Mouse (Mus musculus): ENCODE data around the gene Gcnt3.

The Gcnt3 gene

DNA sequence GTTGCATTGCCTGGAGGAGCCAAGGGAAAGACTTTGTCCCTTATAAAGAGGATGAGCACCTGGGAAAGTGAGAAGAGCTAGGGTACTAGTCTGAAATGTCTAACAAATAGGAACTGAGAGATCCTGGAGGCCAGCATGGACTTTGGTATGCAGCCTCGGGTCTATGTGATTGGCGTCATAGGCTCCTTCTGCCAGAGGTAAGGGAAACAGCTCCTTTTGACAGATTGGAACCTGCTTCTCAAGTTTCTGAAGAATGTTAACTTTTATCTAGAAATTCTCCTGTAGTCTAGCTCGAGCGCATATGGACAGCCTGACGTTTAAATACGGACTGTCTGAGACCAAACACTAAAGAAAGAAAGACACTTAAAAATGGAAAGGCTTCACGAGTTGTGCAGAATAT is at the start of gene Gcnt3:
Gene Gcnt3, minus strand, starts transcription at position 101 of the 400 bp plus-strand sequence.
- DNase-seq, result no peak

- DNase-seq, result no peak
Measured at GRCm38 (mm10) chr9:70087379-70087778, 49.5 kb upstream of the Gcnt3 start.

DNA sequence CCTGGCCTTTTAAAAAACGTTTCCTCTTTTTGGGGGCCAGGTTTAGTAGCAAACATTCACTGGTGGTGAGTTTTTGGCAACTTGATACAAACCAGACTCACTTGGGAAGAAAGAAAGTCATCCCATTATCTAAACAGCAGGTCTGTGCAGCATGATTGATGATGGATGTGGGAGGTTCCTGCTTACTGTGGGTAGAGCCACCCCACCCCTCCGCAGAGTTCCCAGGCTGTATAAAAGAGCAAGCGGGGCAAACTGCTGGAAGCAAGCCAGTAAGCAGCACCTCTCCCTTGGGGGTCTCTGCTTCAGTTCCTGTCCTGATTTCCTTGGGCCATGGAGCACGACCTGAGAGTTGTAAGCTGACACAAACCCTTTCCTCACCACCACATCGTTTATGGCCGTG is 48.2 kb upstream of the Gcnt3 start:
- no peak for DNase-seq

DNA sequence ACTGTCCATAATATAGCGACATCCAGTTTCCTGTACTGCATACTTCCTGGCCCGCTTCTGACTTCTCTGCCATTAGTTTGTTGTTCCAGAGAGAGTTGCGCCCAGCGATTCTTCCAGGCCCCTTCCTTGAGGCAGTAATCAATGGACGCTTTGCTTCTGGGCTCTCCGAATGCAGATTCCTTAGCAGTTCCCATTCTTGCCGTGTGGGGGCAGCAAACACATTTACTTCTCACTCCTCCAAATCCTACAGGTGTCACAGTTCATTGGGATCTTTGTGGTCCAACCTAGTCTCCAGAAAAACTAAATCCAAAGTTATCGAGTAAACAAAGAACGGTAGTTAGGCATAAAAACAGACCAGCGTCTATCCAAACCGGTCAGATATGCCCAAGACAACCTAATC is 46.2 kb upstream of the Gcnt3 start:
- DNase-seq, result peak; percentile 3

DNA sequence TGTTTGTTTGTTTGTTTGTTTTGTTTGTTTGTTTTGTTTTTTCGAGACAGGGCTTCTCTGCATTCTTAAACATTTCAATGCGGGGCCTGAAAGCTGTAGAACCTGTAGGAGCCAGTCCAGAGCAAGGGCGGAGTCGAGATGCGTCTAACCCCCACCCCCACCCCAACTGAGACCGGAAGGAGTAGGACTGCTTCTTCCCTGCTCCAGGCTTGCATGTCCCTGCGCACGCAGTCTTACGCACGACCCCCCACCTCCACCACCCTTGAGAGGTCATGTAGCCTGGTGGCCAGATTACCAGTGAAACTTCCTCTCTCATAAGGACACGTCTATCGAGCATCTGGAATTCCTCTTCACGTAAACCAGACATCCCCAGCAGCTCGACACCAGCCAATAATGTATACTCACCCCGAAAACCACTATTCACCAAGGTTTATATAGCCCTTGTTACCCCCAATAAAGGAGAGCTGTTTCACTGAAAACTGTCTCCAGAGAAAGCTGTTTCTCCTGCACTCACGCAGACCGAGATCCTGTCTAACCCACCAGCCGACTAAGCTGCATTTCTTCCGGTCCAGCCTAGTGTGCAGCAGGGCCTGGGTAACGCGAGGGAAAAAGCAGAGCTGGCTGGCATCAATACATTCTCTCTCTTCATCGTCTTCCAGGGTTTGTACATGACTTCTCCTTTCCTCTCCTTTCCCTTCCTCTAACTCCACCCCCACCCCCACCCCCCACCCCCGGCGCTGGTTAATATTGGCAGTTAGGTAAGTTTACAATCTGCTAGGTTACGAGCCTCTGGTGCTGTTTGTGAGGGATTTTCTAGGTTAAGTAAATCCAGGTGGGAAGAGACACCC is 44.7 kb upstream of the Gcnt3 start:
- no peak for DNase-seq

GRCm38 (mm10) chr9:70081767-70082166 is 43.9 kb upstream of the Gcnt3 start:
- no peak for DNase-seq

GRCm38 (mm10) chr9:70080976-70081375 is 43.1 kb upstream of the Gcnt3 start:
- no peak for DNase-seq

- DNase-seq, result no peak
Measured at GRCm38 (mm10) chr9:70080027-70080800, 42.3 kb upstream of the Gcnt3 start.

DNA sequence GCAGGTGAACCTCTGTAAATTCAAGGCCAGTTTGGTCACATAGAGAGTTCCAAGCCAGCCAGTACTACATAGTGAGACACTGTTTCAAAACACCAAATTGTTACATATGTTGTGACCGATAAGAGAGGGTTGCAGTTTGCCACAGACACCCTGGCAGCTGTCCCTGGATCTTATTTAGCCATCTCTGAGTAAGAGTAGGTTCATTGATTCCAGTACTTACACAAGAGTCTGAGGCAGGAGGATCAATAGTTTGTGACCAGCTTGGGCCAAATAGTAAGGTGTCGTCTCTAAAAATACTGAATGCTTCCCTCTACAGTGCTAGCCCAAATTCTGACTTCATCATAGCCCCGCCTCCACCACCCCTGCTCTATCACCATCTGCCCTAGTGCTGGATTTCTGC is 40.1 kb upstream of the Gcnt3 start:
- no peak for DNase-seq

DNA sequence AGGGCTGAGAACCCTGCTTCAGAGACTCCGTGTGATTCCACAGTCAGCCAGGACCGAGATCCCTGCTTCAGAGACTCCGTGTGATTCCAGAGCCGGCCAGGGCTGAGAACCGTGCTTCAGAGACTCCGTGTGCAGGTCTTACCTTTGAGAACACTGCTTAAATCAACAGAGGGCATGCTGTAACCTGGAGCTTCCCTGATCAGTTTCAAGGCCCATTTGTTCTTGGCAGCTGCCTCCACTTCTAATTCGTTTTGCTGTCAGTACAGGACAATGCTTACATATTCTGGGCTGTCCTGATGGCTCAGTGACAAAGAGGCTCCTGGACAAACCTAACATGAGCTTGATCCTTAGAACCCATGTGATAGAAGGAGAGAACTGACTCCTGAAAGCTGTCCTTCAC is 39.3 kb upstream of the Gcnt3 start:
- no peak for DNase-seq

- DNase-seq, result no peak
Measured at GRCm38 (mm10) chr9:70072387-70072786, 34.5 kb upstream of the Gcnt3 start.

- DNase-seq, result no peak
Measured at GRCm38 (mm10) chr9:70069961-70070435, 32.1 kb upstream of the Gcnt3 start.

DNA sequence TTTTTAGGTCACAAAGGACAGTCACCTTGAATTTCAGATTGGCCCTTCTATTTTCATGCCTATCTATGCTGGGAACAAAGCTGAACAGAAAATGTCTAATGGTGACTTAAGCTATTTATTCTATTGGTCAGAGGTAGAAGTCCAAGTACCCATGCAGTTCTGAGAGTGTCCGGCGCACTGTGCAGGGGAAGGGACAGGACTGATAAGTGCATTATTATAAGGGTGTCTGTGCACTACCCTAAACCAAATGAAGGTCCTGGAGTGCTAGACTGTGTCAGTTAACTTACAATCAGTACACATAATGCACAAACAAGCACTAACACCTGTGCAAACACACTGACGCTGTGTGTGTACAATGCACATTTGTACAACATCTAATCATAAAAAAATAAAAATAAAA is 29.6 kb upstream of the Gcnt3 start:
- DNase-seq, result no peak

DNA sequence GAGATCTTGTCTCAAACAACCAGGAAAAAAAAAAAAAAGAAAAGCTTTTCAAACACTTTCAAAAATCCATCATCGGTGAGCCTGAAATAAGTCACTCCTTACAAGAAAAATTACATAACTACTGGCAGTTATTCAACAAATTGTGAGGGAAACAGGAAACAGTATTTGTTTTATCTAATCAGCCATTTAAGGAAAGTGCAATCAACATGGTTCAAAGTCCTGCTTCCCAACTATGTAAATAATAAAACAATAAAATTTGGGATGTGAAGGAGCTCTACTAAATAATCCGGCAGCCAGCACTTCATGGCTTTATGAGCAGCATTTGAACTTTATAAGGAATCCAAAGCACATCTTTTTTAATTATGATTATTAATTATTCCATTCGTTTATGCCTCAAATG is 24.1 kb upstream of the Gcnt3 start:
- no peak for DNase-seq

- DNase-seq, result no peak
Measured at GRCm38 (mm10) chr9:70053411-70053810, 15.5 kb upstream of the Gcnt3 start.

GRCm38 (mm10) chr9:70052730-70053129 is 14.8 kb upstream of the Gcnt3 start:
- no peak for DNase-seq

DNA sequence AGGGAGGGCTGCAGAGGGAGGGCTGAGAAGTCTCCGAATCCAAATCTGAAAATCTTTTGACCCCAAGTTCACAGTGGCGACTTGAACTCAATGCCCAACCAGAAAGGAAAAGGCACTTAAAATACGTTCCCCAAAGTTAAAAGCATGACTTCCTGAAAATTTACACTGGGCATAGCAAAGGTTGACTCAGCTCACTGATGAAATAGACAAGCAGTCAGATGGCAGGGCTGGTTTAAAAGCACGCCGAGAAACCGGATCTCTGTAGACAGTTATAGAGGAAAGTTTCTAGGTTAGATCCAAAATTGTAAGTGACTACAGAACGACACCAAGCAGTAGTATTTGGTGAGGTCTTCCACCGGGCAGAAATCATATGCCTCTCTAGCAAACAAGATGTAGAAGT is 12.0 kb upstream of the Gcnt3 start:
- no peak for DNase-seq

- DNase-seq, result no peak
Measured at GRCm38 (mm10) chr9:70049416-70049783, 11.5 kb upstream of the Gcnt3 start.

- no peak for DNase-seq
Measured at GRCm38 (mm10) chr9:70048751-70049415, 11.0 kb upstream of the Gcnt3 start.

DNA sequence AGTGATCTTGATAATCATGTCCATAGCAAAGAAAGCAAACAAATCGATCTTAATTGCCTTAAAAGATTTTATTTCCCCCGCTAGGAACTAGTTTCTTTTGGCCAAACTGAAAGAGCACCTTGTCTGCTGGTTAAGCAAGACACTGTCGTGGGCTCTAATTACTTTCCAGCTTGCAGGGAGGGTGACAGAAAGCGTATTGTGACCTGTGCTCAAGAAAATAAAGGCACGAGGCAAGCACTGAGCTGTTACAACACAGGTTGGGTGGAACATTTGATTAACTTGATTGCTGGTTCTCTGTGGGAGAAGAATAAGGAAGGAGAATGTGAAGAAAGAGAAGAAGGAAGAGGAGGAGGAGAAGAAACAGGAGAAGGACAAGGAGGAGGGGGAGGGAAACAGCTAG is 10.4 kb upstream of the Gcnt3 start:
- no peak for DNase-seq

DNA sequence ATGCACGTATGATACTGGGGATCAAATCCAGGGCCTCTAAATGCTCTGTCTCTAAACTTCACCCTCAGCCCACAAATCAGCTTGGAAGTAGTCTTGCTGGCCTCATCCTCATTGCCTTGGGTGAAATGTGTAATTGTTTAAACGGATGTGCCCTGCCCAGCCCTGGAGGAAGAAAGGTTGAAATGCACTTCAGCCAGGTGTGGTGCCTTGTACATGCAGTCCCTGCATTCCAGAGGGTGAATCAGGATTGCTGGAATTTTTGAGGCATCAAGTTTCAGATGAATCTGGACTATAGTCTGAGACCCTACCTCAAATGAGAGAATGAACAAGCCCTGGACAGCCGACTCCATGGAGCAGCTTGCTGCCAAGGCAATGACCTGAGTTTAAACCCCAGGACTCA is 10.0 kb upstream of the Gcnt3 start:
- DNase-seq, result no peak

GRCm38 (mm10) chr9:70046255-70046654 is 8.4 kb upstream of the Gcnt3 start:
- no peak for DNase-seq

- DNase-seq, result no peak
Measured at GRCm38 (mm10) chr9:70044865-70045264, 7.0 kb upstream of the Gcnt3 start.

GRCm38 (mm10) chr9:70042935-70043334 is 5.0 kb upstream of the Gcnt3 start:
- DNase-seq, result no peak

Measured in cerebellum, adult 11 months (tissue).